Mouse (Mus musculus): ENCODE measurements around the gene Commd1. TPM values are rescaled to one million over a fixed set of nuclear protein-coding genes. Genes with fewer than 3 reads are reported as not detected.

Gene Commd1
- polyA plus RNA-seq, 1 experiment = 104 TPM

DNA sequence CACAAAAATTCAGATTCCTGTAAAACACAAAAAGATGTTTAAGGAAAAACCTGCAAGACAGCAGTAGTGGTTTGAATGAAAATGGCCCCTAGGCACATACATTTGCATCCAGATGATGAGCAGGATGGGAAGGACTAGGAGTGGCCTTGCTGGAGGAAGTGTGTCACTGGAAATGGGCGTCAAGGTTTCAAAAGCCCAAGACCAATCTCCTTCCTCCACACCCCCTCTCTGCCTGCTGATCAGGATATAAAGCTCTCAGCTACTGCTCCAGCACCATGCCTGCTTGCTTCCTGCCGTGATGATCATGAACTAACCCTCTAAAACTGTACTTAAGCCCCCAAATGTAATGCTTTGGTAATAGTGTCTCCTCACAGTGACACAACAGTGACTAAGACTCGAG lies 82.1 kb downstream of the Commd1 start:
- peak overlapping the region; percentile 85 for H3K27ac ChIP-seq (ENCODE audit: insufficient read depth, low read length)
- no peak overlapping the region for H3K9ac ChIP-seq (ENCODE audit: low read depth, poor library complexity, severe bottlenecking)
- peaks cover 19% of the 10 kb centered on the region for H3K9me3 ChIP-seq (replicated peaks; ENCODE audit: control insufficient read depth, insufficient read depth, low read length, poor library complexity, severe bottlenecking)
- no peak for TF ChIP-seq EP300 (IDR thresholded peaks at IDR 0.05; ENCODE audit: insufficient read depth, low read depth, low read length)
- peaks cover 4% of the 10 kb centered on the region for H3K4me1 ChIP-seq (ENCODE audit: control insufficient read depth, insufficient read depth, low read length)
- no peaks in the 10 kb centered on the region; the same call in 1 of the 2 replicates for H3K36me3 ChIP-seq (ENCODE audit: control insufficient read depth, insufficient read depth, low read length, poor library complexity, severe bottlenecking)
- no peaks in the 10 kb centered on the region for H3K27me3 ChIP-seq (ENCODE audit: control insufficient read depth, insufficient read depth, low read length, poor library complexity, severe bottlenecking)
- no peak overlapping the region for H3K4me3 ChIP-seq (ENCODE audit: low read depth, low read length)

DNA sequence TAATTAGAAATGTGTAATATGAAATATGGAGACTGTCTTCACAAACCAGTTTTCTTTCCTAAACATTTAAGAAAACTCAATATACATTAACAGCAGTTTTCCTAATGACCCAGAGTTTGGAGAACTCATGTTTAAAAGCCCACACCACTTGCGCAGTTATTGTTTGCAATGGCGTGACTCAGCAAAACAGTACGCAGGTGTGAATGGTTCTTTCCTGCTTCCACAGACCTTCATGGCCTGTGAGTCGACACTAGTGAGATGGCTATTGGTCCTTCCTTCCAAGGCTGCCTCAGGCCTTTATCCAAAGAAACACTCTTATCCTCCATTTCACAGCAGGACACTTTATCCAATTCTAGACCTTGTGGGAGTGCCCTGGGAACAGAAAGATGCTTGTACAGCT lies 84.5 kb downstream of the Commd1 start:
- Histone ChIP-seq H3K27ac (ENCODE audit: insufficient read depth, low read length) (no peak overlapping the region), H3K9ac (ENCODE audit: low read depth, poor library complexity, severe bottlenecking) (no peak overlapping the region), H3K9me3 (replicated peaks; ENCODE audit: control insufficient read depth, insufficient read depth, low read length, poor library complexity, severe bottlenecking) (peaks cover 8% of the 10 kb centered on the region; the same call in 1 of the 2 replicates), H3K4me3 (ENCODE audit: low read depth, low read length) (no peak overlapping the region), H3K27me3 (ENCODE audit: control insufficient read depth, insufficient read depth, low read length, poor library complexity, severe bottlenecking) (no peaks in the 10 kb centered on the region), H3K36me3 (ENCODE audit: control insufficient read depth, insufficient read depth, low read length, poor library complexity, severe bottlenecking) (no peaks in the 10 kb centered on the region; the same call in 1 of the 2 replicates), H3K4me1 (ENCODE audit: control insufficient read depth, insufficient read depth, low read length) (peaks cover 4% of the 10 kb centered on the region)
- TF ChIP-seq POLR2A (IDR thresholded peaks at IDR 0.05; ENCODE audit: insufficient read depth, low read length) = no peak
- TF ChIP-seq EP300 (IDR thresholded peaks at IDR 0.05; ENCODE audit: insufficient read depth, low read depth, low read length) = no peak
- TF ChIP-seq CTCF (IDR thresholded peaks at IDR 0.05; ENCODE audit: low read depth, low read length) = no peak

- no peaks in the 10 kb centered on the region for H3K27me3 ChIP-seq (ENCODE audit: control insufficient read depth, insufficient read depth, low read length, poor library complexity, severe bottlenecking)
- H3K27ac ChIP-seq (ENCODE audit: insufficient read depth, low read length) = no peak overlapping the region
- TF ChIP-seq CTCF (IDR thresholded peaks at IDR 0.05; ENCODE audit: low read depth, low read length) (no peak), POLR2A (IDR thresholded peaks at IDR 0.05; ENCODE audit: insufficient read depth, low read length) (no peak), EP300 (IDR thresholded peaks at IDR 0.05; ENCODE audit: insufficient read depth, low read depth, low read length) (no peak)
- no peaks in the 10 kb centered on the region; the same call in 1 of the 2 replicates for H3K36me3 ChIP-seq (ENCODE audit: control insufficient read depth, insufficient read depth, low read length, poor library complexity, severe bottlenecking)
- no peak overlapping the region for H3K4me3 ChIP-seq (ENCODE audit: low read depth, low read length)
- no peak overlapping the region for H3K9ac ChIP-seq (ENCODE audit: low read depth, poor library complexity, severe bottlenecking)
- H3K9me3 ChIP-seq (replicated peaks; ENCODE audit: control insufficient read depth, insufficient read depth, low read length, poor library complexity, severe bottlenecking) = 0 out of 2 replicates have a peak, but pooled peaks cover 4% of the 10 kb centered on the region
- peaks cover 4% of the 10 kb centered on the region for H3K4me1 ChIP-seq (ENCODE audit: control insufficient read depth, insufficient read depth, low read length)
Observed at GRCm38 (mm10) chr11:22897127-22897526, 85.1 kb downstream of the Commd1 start.

DNA sequence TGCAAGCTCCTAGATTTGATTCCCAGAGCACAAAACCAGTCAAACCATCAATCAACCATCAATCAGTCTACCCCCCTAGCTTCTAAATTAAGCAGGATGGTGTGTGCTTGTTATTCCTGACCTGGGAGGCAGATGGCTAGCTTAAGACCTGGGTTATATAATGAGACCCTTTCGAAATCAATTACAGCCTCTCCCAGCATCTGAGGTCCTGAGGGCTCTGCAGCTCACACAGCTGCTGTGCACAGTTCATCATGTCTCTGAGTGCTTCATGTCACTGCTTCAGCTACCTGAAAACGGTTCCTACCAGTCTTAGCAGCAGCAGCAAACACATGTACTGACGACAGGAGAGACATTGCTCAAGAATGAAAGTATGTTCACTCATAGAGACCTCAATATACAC lies 89.1 kb downstream of the Commd1 start:
- Histone ChIP-seq H3K9me3 (replicated peaks; ENCODE audit: control insufficient read depth, insufficient read depth, low read length, poor library complexity, severe bottlenecking) (no peaks in the 10 kb centered on the region), H3K4me1 (ENCODE audit: control insufficient read depth, insufficient read depth, low read length) (peaks cover under 1% of the 10 kb centered on the region)
- TF ChIP-seq EP300 (IDR thresholded peaks at IDR 0.05; ENCODE audit: insufficient read depth, low read depth, low read length) = no peak
- no peak for TF ChIP-seq POLR2A (IDR thresholded peaks at IDR 0.05; ENCODE audit: insufficient read depth, low read length)
- TF ChIP-seq CTCF (IDR thresholded peaks at IDR 0.05; ENCODE audit: low read depth, low read length) = no peak

DNA sequence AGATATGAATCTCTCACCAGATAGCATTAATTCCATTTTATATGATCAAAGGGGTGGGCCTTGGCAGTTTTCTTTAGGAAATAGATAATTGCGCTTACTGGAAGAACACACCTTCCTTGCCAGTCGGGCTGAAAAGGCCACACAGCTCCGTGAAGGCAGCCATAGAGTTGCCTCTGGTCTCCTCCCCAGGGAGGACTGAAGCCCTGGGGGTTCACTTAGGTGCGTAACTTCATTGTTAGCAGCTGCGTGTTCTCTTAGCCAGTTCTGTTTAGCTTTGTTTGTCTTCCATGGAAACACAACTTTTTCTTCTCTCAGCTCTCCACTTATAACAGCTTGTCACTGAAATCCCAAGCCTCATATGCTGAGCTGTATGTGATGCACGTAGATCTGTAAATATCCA lies 89.7 kb downstream of the Commd1 start:
- TF ChIP-seq POLR2A (IDR thresholded peaks at IDR 0.05; ENCODE audit: insufficient read depth, low read length) (no peak), CTCF (IDR thresholded peaks at IDR 0.05; ENCODE audit: low read depth, low read length) (no peak), EP300 (IDR thresholded peaks at IDR 0.05; ENCODE audit: insufficient read depth, low read depth, low read length) (no peak)
- Histone ChIP-seq H3K27me3 (ENCODE audit: control insufficient read depth, insufficient read depth, low read length, poor library complexity, severe bottlenecking) (no peaks in the 10 kb centered on the region), H3K4me3 (ENCODE audit: low read depth, low read length) (no peak overlapping the region), H3K4me1 (ENCODE audit: control insufficient read depth, insufficient read depth, low read length) (no peaks in the 10 kb centered on the region), H3K36me3 (ENCODE audit: control insufficient read depth, insufficient read depth, low read length, poor library complexity, severe bottlenecking) (no peaks in the 10 kb centered on the region), H3K9me3 (replicated peaks; ENCODE audit: control insufficient read depth, insufficient read depth, low read length, poor library complexity, severe bottlenecking) (no peaks in the 10 kb centered on the region), H3K27ac (ENCODE audit: insufficient read depth, low read length) (no peak overlapping the region), H3K9ac (ENCODE audit: low read depth, poor library complexity, severe bottlenecking) (no peak overlapping the region)

More for the DNA sequence above, 89.1 kb downstream of the Commd1 start:
- Histone ChIP-seq H3K27me3 (ENCODE audit: control insufficient read depth, insufficient read depth, low read length, poor library complexity, severe bottlenecking) (no peaks in the 10 kb centered on the region), H3K36me3 (ENCODE audit: control insufficient read depth, insufficient read depth, low read length, poor library complexity, severe bottlenecking) (no peaks in the 10 kb centered on the region), H3K4me3 (ENCODE audit: low read depth, low read length) (no peak overlapping the region), H3K9ac (ENCODE audit: low read depth, poor library complexity, severe bottlenecking) (no peak overlapping the region), H3K27ac (ENCODE audit: insufficient read depth, low read length) (no peak overlapping the region)

- Histone ChIP-seq H3K27me3 (ENCODE audit: control insufficient read depth, insufficient read depth, low read length, poor library complexity, severe bottlenecking) (no peaks in the 10 kb centered on the region), H3K9ac (ENCODE audit: low read depth, poor library complexity, severe bottlenecking) (no peak overlapping the region), H3K27ac (ENCODE audit: insufficient read depth, low read length) (no peak overlapping the region), H3K36me3 (ENCODE audit: control insufficient read depth, insufficient read depth, low read length, poor library complexity, severe bottlenecking) (no peaks in the 10 kb centered on the region), H3K9me3 (replicated peaks; ENCODE audit: control insufficient read depth, insufficient read depth, low read length, poor library complexity, severe bottlenecking) (no peaks in the 10 kb centered on the region), H3K4me1 (ENCODE audit: control insufficient read depth, insufficient read depth, low read length) (no peaks in the 10 kb centered on the region), H3K4me3 (ENCODE audit: low read depth, low read length) (no peak overlapping the region)
- TF ChIP-seq POLR2A (IDR thresholded peaks at IDR 0.05; ENCODE audit: insufficient read depth, low read length) = no peak
- TF ChIP-seq EP300 (IDR thresholded peaks at IDR 0.05; ENCODE audit: insufficient read depth, low read depth, low read length) = no peak
- no peak for TF ChIP-seq CTCF (IDR thresholded peaks at IDR 0.05; ENCODE audit: low read depth, low read length)
Observed at GRCm38 (mm10) chr11:22891876-22892275, 90.3 kb downstream of the Commd1 start.
